Mouse (Mus musculus): ENCODE results near the gene Myo3b. TPM values are rescaled to one million over a fixed set of nuclear protein-coding genes. Genes with fewer than 3 reads are reported as not detected.
"Not testable (repeated sequence)": the region's sequence is repeated elsewhere in the genome, so short reads cannot be mapped to it uniquely, and the experiment has no call there.

The Myo3b gene
- total RNA-seq, 2 experiments from 2014 or later, result not detected

DNA sequence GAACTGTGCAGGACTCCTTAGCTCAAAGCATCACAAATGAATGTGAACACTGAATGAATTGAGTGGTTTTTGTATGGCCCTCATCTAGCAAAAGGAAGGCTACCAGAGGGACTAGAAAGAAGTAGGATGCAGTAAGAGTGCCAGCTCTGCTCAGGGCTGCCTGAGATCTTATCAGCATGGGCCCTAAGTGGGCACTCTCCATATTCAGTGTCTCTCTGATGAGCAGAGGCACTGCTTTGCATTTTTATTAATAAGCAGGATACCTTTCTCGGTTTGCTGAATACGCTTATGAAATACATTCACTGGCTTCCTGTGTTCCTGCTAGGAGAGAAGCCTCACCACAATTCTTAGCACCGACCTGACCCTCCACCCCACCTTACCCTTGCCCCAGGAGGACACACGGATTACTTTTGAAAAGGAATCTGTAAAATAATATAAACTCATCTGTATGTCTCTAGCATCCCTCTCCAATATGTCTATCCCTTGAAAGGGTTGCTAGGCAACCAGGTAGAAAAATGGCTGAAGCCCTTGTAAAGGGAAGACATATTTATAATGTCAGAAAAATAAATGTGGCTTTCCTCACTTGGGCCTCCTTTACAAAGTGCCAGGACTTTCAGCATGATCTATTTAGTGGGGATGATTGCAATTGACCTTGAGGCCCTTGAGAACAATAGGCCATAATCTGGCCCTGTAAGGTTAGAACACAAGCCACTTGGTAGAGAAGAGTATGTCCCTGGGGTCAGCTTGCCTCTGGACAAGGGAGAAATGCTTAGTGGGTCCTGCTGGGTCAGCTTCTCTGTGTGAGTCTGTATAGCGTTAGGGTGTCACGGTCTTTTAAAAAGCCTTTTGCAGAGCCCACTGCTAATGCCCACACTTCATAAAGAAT is 138.1 kb downstream of the Myo3b start:
- ATAC-seq (replicated peaks; ENCODE audit: low FRiP score, low TSS enrichment, poor library complexity, severe bottlenecking), result no peak

DNA sequence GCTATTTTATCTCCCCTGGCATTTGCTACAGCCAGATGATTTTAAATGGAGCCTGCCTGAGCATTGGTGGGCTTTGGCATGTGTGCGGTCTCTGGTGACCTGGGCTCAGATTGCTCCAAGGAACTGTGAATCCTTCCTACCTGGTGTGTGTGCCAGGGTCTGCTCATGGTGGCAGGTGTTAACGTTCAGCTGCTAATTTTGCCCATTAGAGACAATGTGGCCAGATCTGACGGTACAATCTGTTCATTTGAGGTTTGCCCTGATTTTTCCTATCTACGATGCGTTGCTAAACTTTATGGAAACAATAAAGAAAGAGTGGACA is 138.7 kb downstream of the Myo3b start:
- ATAC-seq (replicated peaks; ENCODE audit: low FRiP score, low TSS enrichment, poor library complexity, severe bottlenecking), result no peak

DNA sequence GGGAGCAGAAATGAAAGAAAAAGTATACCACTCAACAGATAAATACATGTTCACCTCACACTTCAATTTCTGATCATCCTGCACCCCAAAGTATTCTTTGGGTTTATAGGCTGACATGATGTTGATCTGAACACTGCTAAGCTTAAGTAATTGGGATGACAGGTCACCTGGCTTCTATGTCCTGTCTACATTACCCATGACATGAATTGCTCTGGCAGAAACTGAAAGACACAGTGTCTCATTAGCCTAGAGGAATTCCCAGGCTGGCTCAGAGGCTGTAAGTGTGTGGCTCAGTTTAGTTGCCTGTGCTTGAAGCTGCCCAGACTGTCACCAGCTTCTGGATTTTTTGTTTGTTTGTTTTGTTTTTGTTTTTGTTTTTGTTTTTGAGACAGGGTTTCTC is 139.3 kb downstream of the Myo3b start:
- ATAC-seq (replicated peaks; ENCODE audit: low FRiP score, low TSS enrichment, poor library complexity, severe bottlenecking), result no peak

DNA sequence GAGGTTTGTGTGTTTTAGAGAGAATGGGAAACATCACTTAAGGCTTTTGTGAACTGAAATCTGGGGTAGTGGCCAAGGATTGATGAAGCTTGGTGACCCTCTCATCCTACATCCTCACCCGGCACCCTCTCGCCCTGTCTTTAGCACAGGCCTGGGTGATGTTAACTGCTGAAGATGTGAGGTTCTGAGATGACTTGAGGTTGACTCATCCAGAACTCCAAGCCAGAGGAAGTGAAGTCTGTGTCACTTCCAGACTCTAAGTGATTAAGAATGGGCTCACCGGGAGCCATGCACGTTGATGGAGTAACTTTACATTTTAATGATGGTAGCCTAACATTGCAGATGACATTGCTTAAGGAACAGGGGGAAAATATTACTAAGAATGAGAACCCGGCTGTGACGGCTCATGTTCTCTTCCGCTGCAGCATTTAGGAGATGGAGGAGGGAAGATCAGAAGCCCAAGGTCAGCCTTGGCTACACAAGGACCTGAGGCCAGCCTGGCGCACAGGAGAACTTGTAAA is 143.3 kb downstream of the Myo3b start:
- no peak for ATAC-seq (replicated peaks; ENCODE audit: low FRiP score, low TSS enrichment, poor library complexity, severe bottlenecking)

DNA sequence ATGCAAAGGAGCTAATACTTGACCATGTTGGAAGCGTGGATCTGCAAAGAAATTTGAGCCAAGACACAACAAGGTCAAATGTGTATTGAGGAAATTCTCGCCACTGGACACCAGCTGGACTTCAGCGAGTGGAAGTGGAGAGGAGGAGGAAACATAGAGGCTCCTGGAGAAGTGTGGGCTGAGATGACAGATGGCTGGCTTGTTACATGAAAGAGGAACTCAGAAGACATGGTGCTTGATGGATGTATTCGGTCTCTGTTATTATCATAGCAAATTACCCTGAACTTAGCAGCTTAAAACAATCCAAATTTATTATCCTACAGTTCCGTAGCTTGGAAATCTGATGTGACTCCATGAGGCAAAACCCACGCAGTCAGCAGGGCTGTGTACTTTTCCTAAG is 148.1 kb downstream of the Myo3b start:
- no peak for ATAC-seq (replicated peaks; ENCODE audit: low FRiP score, low TSS enrichment, poor library complexity, severe bottlenecking)

DNA sequence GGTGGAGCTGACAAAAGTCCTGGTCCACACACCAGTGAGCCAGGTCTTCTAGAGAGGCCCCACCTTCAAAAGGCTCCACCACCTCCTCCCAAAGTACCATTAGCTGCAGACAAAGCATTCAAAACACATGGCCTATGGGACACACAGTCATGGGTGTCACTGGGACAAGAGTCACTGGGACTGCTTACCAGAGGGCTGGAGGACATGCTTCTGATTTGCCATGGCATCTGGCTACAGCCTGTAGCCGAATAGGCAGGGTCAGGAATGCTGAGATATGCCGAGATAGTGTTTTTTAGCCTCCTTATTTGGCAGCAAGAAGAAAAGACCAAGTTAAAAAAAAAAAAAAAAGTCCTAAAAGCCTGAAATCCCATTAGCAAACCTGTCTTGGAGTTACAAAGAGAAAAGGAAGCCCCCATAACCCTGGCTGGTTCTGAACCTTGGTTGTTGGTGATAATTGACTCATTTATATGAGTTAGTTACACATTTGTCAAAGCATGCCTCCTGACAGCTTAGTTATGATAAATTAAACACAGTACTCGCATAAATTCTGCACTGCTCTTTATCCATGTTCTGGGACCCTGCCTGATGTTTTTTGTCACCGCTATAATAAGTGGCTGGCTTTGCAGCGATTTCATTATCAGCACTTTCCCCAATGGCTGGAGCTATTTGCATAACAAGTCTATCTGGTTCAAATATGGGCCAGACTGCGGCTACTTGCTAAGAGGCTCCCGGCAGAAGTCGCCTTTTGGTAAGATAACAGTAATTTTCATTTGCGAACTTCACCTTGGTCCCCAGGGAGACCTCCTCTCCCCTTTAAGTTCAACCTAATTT is 156.7 kb downstream of the Myo3b start:
- ATAC-seq (replicated peaks; ENCODE audit: low FRiP score, low TSS enrichment, poor library complexity, severe bottlenecking), result no peak

DNA sequence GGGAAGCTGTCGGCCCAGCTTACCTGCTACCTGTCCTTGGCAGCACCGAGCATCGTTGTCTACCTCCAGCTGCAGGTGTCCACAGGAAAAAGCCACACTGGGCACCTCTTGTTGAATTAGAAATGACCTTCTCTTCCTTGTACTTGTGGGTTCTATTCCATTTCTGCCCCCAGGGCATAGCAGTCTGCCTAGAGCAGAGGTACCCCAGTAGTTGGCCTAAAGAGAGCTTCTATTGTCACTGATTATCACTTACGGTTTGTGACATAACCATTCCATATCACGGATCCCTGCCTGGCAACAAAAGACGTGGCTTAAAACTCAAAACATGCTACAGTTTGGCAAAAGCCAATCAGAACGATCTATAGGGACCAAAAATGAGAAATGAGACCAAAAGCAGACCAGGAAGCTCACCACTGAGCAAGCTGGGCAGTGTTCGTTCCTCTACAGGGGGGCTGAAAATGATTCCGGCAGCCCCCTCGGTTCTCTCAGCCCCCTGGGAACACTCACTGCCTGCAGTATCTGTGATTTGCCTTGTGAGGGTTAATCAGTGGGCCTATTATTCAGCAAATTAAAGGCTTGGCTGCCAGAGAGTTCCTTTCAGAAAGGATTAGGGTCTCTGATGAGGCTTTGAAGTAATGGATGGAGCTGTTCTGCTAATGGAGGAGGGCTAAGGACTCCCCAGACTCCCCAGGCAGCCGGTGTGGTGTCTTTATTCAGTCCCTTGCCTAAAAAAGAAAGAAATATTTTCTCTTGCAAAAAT is 163.1 kb downstream of the Myo3b start:
- ATAC-seq (replicated peaks; ENCODE audit: low FRiP score, low TSS enrichment, poor library complexity, severe bottlenecking), result no peak

DNA sequence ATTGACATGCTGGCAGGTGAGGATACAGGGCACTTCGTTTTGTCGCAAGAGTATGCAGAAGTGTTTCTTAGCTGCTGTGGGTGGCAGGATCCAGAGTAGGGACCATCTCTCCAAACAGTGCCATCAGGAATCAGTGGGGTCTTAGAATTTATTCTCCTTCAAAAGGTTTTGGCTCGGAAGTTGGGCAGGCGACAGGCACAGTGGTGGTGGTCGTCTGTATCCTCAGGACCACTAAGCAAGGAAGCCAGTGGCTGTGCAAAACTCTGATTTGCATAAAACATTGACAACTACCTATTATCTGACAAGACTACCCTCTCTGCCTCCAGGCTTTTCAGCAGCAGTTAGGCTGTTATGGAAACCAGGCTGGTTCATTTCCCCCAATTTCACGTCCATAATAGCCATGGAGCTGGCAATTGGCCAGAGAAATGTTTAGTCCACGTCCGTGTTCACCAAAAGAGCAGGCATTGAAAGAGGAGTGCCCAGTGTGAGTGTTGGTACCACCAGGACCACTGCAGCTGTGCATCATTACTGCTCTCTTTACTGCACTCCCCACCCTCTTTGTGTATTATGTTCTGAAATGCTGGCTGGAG is 163.7 kb downstream of the Myo3b start:
- ATAC-seq (replicated peaks; ENCODE audit: low FRiP score, low TSS enrichment, poor library complexity, severe bottlenecking), result no peak

DNA sequence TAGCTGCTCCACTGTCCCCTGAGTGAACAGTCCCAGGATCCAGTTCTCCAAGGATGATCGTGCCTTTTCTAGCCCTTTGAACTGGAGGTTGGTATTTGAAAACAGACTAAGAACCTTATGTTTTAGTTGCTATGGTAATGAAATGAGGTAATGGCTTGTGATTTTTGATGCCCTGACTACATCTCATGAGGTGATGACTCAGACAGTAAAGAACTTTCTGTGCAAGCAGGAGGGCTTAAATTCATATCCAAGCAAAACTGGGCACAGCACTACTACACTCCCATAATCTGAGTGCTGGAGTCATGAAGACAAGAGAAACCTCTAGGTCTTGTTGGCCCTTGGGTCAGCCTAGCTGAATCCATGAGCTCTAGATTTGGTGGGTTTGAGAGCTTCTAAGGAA is 169.5 kb downstream of the Myo3b start:
- ATAC-seq (replicated peaks; ENCODE audit: low FRiP score, low TSS enrichment, poor library complexity, severe bottlenecking), result no peak

DNA sequence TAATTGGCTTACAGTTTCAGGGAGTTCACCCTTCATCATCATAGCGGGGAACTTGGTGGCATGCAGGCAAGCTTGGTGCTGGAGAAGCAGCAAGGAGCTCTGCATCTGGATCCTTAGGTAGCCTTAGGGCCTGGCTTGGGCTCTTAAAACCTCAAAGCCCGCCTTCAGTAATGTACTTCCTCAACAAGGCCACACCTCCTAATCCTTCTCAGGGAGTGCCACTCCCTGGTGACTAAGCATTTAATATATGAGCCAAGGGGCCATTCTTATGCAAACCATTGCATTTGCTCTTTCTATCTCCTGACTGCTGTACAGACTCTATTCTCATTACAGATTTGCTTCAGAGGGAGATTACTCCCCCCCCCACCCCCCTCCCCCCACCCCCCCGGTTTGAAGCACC is 170.9 kb downstream of the Myo3b start:
- ATAC-seq (replicated peaks; ENCODE audit: low FRiP score, low TSS enrichment, poor library complexity, severe bottlenecking), result no peak

DNA sequence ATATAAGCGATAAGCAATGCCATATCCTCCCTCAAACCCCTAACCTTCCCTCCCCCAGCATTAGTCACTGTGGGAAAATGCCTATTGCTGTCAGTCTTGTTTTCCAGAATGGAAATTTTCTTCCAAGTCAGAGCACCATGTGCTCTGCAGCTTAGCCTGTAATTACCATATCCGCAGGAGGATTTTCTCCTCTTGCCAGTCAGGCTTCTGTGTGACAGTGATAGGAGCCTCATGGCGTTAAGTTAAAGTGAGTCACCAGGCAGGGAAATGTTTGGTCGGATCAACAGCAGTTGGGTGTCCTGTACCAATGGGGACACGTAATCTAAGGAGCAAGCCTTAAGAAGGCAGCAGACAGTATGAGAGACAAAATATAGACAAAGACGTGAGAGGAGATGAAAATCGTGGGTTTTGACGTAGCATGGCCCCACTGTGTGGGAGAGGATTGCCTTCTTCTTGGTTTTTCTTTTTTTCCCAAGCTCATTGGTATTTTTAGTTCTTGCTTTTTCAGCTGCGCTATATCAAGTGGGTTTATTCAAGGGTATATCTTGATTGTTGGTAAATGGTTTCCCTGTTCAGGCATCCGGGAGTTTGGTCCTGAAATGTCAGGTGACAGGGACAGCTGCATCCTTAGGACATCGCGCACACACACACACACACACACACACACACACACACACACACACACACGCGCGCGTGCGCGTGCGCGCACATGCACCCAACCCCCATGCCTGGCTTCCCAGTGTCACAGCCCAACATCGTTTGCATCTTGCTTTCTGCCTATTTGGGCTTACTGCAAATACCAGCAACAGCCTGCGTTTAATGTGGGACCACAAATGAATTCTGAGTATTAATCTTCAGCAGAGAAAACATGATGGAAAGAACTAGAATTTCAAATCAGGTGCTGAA is 171.8 kb downstream of the Myo3b start:
- ATAC-seq (replicated peaks; ENCODE audit: low FRiP score, low TSS enrichment, poor library complexity, severe bottlenecking), result no peak

DNA sequence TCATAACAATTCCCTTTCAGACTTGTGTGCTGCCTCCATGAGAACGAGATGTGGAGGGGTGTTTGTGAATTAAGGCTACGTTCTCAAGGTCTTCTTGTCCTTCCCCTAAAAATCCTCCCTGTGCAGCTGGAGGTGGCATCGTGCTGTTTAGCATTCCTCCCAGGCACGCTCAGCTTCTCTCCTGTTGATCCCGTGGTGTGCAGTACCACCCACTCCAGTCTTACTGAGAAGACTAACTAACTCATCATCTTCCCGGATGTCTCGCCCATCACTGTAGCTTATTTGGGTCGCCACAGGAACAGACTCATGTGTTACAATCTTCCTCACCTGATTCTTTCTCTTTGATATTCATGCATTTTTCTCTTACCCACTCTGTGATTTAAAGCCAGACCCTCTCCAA is 175.5 kb downstream of the Myo3b start:
- no peak for ATAC-seq (replicated peaks; ENCODE audit: low FRiP score, low TSS enrichment, poor library complexity, severe bottlenecking)

DNA sequence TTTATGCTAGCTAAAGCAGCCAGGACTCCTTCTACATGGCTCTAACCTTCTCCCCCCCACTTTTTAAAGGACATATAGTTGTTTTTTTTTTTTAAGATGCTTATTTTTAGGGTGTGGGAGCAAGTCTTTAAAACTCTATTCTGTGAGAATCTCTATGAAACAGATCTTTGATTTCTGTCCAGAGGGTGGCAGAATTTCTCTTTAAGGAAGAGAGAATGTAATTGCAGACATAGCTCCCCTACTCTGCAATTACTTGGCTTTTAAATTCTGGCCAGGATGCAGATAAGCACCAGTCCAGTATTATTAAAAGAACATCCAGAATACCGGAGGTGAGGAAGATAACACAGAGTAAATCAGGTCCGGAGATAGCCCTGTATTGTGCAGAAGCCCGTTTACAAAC is 178.9 kb downstream of the Myo3b start:
- ATAC-seq (replicated peaks; ENCODE audit: low FRiP score, low TSS enrichment, poor library complexity, severe bottlenecking), result no peak

DNA sequence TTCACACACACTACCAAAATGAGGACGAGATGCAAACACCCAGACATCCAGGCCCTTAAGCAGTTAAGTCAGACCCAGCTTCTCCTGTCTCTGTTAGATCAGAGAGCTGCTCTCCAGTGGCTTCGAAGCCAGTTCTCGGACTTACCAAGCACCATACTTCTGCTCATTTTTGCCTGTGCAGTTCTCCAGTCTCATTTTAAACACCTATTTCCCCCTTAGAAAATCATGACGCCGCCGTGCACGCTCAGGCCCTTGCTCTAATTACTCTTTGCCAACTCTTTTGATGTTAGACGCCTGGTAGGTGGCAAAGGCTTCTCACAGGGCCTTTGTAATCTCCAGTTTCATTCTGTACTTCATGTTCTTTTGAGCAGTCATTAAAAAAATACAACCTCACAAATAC is 179.5 kb downstream of the Myo3b start:
- ATAC-seq (replicated peaks; ENCODE audit: low FRiP score, low TSS enrichment, poor library complexity, severe bottlenecking), result no peak

DNA sequence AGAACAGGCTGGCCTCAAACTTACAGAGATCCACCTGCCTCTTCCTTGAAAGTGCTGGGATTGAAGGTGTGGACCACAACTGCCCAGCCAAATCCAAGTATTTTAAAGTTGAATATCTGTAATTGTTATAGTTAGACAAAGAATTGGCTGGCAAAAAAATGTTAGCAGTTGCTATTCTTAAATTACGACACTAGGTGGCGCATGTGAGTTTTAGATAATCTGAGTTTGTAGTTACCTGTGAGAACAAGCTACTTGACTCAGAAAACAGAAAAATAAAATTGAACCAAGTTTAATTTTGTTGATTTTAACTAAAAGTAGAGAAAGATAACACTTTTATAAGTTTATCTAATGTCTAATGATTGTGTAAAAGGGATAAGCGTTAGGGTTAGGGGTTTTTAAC is 187.8 kb downstream of the Myo3b start:
- ATAC-seq (replicated peaks; ENCODE audit: low FRiP score, low TSS enrichment, poor library complexity, severe bottlenecking), result no peak

DNA sequence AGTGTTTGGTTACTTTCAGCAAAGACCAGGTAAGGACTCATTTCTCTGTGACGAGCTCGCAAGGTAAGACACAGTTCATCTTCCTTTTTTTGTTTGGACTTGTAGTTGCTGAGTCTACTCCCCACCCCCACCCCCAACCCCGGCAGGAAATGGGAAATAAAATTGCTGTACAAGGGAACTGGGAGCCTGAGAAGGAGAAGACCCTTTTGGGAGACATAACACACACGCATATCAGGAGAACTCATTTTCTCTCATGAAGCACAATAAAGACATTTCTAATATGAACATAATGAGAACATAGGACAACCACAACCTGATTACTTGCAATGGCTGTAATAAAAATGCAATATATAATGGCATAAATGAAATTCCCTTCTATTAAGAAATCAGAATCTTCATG is 195.5 kb downstream of the Myo3b start:
- not testable (repeated sequence) for ATAC-seq (replicated peaks; ENCODE audit: low FRiP score, low TSS enrichment, poor library complexity, severe bottlenecking)

DNA sequence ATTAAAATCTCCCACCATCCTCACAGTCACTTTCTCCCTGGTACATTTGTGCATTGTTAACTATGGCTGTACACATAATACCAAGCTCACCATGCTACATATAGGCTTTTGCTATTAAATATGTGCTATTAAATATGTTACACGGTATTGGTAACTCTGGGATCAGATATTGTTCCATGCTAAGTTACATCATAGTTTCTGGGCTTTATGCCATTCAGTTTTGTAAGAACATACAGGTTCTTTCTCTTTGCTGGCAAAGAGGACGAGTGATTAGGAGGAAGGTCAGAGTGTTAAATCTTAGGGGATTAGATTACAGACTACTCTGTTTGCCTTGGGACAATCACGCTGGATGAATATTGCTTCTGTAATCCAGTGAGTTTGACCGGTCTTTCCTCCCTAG is 207.1 kb downstream of the Myo3b start:
- ATAC-seq (replicated peaks; ENCODE audit: low FRiP score, low TSS enrichment, poor library complexity, severe bottlenecking), result no peak

DNA sequence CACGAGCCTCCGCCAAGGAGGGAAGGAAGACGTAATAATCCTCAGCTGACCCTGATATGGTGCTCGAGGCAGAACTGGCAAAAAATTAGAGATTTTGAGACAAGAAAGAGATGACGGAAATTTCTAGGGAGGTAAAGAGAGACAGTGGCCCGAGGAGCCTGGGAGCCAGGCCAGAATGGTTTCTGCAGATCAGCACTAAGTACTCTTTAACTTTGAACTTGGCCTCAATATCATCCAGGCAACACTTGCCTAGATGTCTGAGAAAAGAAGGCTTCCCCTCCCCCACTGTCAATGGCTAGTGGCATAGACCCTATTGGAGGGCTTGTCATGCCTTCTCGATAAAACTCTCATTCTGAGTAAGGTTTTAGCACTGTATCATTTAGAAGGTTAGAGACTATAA is 209.7 kb downstream of the Myo3b start:
- no peak for ATAC-seq (replicated peaks; ENCODE audit: low FRiP score, low TSS enrichment, poor library complexity, severe bottlenecking)

DNA sequence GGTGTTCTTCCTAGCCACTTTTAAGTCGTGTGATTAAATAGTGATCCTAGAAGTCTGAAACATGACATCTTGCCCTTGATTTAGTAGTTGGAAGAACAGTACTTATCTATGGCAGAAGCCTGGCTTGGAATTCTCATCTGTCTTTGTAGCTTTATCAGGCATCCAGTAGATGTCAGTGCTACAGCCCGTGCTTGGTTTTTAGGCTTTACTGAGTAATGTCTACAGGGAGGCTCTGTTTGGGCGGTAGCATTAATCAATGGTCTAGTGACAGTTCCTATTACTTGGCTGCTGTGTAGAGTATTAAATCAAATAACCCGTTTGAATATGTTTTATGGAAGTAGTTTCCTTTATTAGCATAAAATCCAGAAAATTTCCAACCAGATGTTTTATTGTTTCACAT is 210.9 kb downstream of the Myo3b start:
- no peak for ATAC-seq (replicated peaks; ENCODE audit: low FRiP score, low TSS enrichment, poor library complexity, severe bottlenecking)

Data from megakaryocyte-erythroid progenitor cell, adult 5-6 weeks (primary cell).